Mouse (Mus musculus) liver, postnatal 0 days (tissue): ENCODE data around the gene Epb41. TPM values are rescaled to one million over a fixed set of nuclear protein-coding genes. Genes with fewer than 3 reads are reported as not detected.
A peak's percentile ranks its signal among the peaks of the same experiment; 100 is the strongest.

Experiments used
- ATAC-seq: fragments of 200-750 bp; cut with Nextera tagmentation; 2 replicates; pipeline ENCODE4 v1.8.0; 2017; ENCODE audit warnings: mild to moderate bottlenecking, moderate library complexity
- DNase-seq: peaks from one replicate; pipeline ENCODE4 v3.0.0-alpha.2; 2016
- H3K27ac ChIP-seq: fragments of 300-500 bp; sonication (generic); 2 replicates; pipeline ENCODE4 v1.5.1; 2014; ENCODE audit warnings: antibody characterized with exemption, moderate library complexity, mild to moderate bottlenecking, low read depth
- H3K27me3 ChIP-seq: fragments of 300-500 bp; sonication (generic); 2 replicates; pipeline ENCODE4 v1.6.1; 2014; ENCODE audit warnings: low read length, control low read depth, mixed read lengths; ENCODE audit not compliant: insufficient read depth
- H3K36me3 ChIP-seq: fragments of 300-500 bp; sonication (generic); replicated peaks from 2 replicates; pipeline ENCODE4 v1.6.1; 2014; ENCODE audit warnings: mild to moderate bottlenecking, control low read depth, low read length, moderate library complexity, mixed read lengths; ENCODE audit not compliant: insufficient read depth
- H3K4me1 ChIP-seq: fragments of 300-500 bp; sonication (generic); 2 replicates; pipeline ENCODE4 v1.6.1; 2014; ENCODE audit warnings: antibody characterized with exemption, mild to moderate bottlenecking, control low read depth; ENCODE audit not compliant: insufficient read depth
- H3K4me2 ChIP-seq: fragments of 300-500 bp; sonication (generic); 2 replicates; pipeline ENCODE4 v1.6.1; 2014; ENCODE audit warnings: low read depth, mild to moderate bottlenecking, low read length, moderate library complexity, mixed read lengths
- H3K4me3 ChIP-seq: fragments of 300-500 bp; sonication (generic); 2 replicates; pipeline ENCODE4 v1.5.1; 2014; ENCODE audit warnings: low read depth, low read length
- H3K9ac ChIP-seq: fragments of 300-500 bp; sonication (generic); replicated peaks from 2 replicates; pipeline ENCODE4 v1.6.1; 2014; ENCODE audit warnings: mild to moderate bottlenecking, moderate library complexity
- H3K9me3 ChIP-seq: fragments of 300-500 bp; sonication (generic); 2 replicates; pipeline ENCODE4 v1.6.1; 2016; ENCODE audit warnings: mild to moderate bottlenecking, control low read depth, low read length, mixed read lengths
- CTCF ChIP-seq: sonication (generic); IDR thresholded peaks from 2 replicates; pipeline ENCODE4 v1.5.1; 2016; ENCODE audit warnings: antibody characterized with exemption, low read depth
- EP300 ChIP-seq: IDR thresholded peaks from 2 replicates; pipeline ENCODE4 v1.6.1; 2016; ENCODE audit warnings: antibody characterized with exemption, low read depth, mild to moderate bottlenecking
- WGBS: fragments of 180-500 bp; shearing (Covaris S2); extraction: QIAGEN DNeasy Blood & Tissue Kit; methylation state at CpG from one replicate; pipeline ENCODE4 v1.1.7; 2014; ENCODE audit not compliant: insufficient replicate concordance; 5-methylcytosine and 5-hydroxymethylcytosine counted together
- polyA plus RNA-seq: library from polyadenylated mRNA; unstranded; fragments of >200 nt; fragmentation: Nextera tagmentation; extraction: Ambion mirVana; gene quantifications from 2 replicates; pipeline ENCODE4 v1.2.1, GENCODE M21; 2015

Gene Epb41
- polyA plus RNA-seq, 1 experiment from 2014 or later, result 75.1 TPM

DNA sequence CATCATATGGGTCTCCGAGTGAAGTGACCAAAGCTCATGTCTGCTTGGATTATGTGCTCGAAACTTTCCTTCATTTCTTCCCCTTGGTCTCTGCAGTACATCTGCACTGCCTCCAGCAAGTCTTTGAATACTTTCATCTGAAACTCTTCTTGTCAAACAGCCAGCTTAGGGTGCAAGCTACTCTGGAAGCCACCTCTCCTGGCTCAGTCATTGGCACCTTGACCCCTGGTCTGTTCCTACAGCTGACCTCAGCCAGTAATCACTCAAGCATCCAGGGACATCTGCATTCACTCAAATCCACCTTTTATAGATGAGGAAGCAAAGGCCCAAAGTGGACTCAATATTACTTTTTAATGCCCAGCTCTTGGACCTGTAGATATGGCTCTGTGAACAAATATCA is 3.4 kb downstream of the Epb41 start:
- H3K4me1 ChIP-seq, result peaks cover 62% of the 10 kb centered on the region
- H3K36me3 ChIP-seq, result peaks cover 48% of the 10 kb centered on the region
- peak overlapping the region; percentile 97 for H3K9ac ChIP-seq
- TF ChIP-seq CTCF (no peak), EP300 (no peak; the same call in 1 of the 2 replicates)
- ATAC-seq (no peak), DNase-seq (no peak)
- H3K9me3 ChIP-seq, result no peaks in the 10 kb centered on the region
- peak overlapping the region; percentile 96 for H3K27ac ChIP-seq
- H3K4me3 ChIP-seq, result peak overlapping the region; percentile 95
- H3K4me2 ChIP-seq, result peak overlapping the region; percentile 85
- no peaks in the 10 kb centered on the region for H3K27me3 ChIP-seq
- WGBS, result 88% methylated on average over 2 of the region's 2 CpGs

DNA sequence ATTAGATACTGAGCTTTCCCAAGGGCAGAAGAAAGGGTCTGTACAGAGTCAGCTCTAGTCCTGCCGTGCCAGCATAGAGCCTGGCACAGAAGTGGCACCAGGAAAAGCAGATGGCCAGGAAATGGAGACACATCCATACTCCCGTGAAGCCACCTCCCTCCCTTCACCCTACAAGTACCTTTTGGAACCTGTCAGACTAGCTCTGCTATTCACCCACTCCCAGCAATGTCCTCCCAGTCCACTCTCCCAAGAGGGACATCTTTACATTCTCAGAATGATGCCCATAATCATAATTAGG is 7.2 kb downstream of the Epb41 start:
- H3K9me3 ChIP-seq, result no peaks in the 10 kb centered on the region

DNA sequence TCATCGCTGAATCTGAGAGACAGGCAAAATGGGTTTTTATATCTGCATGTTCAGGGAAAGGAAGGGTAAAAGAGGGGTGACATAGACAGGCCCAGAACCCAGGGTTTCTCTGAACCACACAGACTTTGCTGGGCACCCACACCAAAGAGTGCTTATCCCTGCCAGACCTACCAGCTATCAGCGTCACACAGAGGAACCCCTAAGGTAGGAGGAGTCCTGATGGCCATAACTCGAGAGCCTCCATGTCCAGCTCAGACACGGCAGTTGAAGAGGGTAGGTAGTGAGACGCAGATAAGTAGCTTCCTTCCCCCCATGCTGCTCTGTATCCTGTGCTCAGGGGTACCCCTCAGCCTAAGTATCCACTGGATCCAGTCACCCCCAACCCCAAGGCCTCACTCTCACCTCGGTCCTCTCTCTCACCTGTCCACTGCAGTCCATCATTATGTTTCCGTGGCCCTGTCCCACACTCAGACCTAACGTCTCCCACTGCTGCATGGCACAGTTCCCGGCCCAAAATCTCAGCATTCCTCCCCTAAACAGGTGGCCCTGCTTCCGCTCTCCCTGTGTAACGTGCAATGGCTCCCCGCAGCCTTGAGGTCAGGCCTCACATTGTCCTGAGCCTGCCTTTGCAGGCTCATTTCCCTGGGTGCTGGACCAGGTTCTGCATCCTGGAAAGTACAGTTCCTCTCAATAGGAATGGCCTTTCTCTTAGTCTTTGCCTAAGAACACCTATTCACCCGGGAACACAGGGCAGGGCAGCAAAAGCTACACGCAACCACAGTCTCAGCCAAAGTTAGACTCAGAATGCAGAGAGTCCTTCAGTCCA is 7.8 kb downstream of the Epb41 start:
- Histone ChIP-seq H3K9me3 (no peaks in the 10 kb centered on the region), H3K27ac (peak overlapping the region; percentile 90), H3K4me2 (peak overlapping the region; percentile 85), H3K27me3 (no peaks in the 10 kb centered on the region), H3K36me3 (peaks cover 77% of the 10 kb centered on the region), H3K4me1 (peaks cover 78% of the 10 kb centered on the region), H3K4me3 (peak overlapping the region; percentile 11; the same call in 1 of the 2 replicates), H3K9ac (peak overlapping the region; percentile 56)
- DNase-seq (no peak), ATAC-seq (peak; percentile 20)
- TF ChIP-seq CTCF, result no peak
- no peak; the same call in 1 of the 2 replicates for TF ChIP-seq EP300
- 73% methylated on average over 14 of the region's 14 CpGs for WGBS

More for the DNA sequence above, 7.2 kb downstream of the Epb41 start:
- Histone ChIP-seq H3K4me1 (peaks cover 78% of the 10 kb centered on the region), H3K27me3 (no peaks in the 10 kb centered on the region), H3K36me3 (peaks cover 73% of the 10 kb centered on the region), H3K9ac (peak overlapping the region; percentile 56), H3K4me3 (peak overlapping the region; percentile 11; the same call in 1 of the 2 replicates), H3K27ac (peak overlapping the region; percentile 90), H3K4me2 (peak overlapping the region; percentile 85)
- DNase-seq (no peak), ATAC-seq (no peak)
- WGBS, result 56% methylated on average over 2 of the region's 2 CpGs
- TF ChIP-seq EP300 (no peak), CTCF (no peak)

DNA sequence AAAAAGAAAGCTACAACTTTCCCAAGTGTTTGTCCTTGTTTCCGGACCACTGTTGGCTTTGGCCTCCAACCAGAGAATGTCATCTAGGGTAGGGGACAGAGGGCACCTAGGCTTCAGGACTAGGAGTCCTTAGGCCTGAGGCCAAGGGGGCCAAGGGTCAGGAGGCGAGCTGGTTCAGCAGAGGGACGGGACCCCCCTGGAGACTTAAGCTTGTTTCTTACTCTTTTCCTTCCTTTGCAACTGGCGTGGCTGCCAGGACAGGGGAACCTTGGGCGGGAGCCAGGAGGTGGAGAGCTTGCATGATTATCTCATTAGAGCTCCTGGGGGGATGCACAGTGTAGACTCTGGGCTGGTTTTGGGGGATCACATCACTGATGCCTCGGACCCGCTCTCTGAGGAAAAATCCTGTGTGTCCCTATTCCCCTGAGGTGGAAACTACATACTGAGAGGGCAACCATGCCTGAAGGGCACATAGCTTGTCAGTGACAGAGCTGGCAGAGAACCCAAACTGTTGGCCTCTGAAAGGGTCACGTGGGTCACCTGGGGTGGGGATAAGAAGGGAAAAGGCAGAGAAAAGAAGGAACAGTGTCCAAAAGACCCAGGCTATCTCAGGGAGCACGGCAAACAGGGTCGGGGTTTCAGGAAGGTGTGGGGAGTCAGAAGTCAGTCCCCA is 8.9 kb downstream of the Epb41 start:
- peak; percentile 69 for TF ChIP-seq EP300
- no peak for TF ChIP-seq CTCF
- peaks cover 80% of the 10 kb centered on the region for H3K4me1 ChIP-seq
- ATAC-seq (peak; percentile 72), DNase-seq (peak; percentile 75)
- H3K9ac ChIP-seq, result peak overlapping the region; percentile 56
- peaks cover 74% of the 10 kb centered on the region for H3K36me3 ChIP-seq
- H3K4me2 ChIP-seq, result peak overlapping the region; percentile 85
- no peaks in the 10 kb centered on the region for H3K27me3 ChIP-seq
- H3K4me3 ChIP-seq, result peak overlapping the region; percentile 15; the same call in 1 of the 2 replicates
- WGBS, result 58% methylated on average over 10 of the region's 10 CpGs
- peak overlapping the region; percentile 90 for H3K27ac ChIP-seq
- H3K9me3 ChIP-seq, result no peaks in the 10 kb centered on the region

DNA sequence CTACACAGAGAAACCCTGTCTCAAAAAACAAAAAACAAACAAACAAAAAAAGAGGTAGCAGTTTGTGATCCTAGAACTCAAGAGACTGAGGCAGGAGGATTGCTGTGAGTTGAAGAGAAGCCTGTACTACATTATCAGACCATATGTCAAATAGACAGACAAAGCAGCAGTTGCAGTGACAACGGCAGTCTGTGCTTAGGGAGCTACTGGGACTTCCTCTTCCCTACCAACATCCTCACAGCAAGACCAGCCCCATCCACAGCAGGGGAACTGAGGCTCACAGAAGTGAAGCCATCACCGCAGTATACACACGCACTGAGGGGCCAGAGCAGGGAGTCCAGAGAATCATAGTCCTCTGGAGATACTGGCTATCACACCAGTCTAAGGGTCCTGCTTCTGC is 9.5 kb downstream of the Epb41 start:
- TF ChIP-seq EP300 (no peak), CTCF (no peak)
- WGBS, result 22% methylated on average over 3 of the region's 3 CpGs
- H3K27ac ChIP-seq, result peak overlapping the region; percentile 90
- H3K4me1 ChIP-seq, result peaks cover 80% of the 10 kb centered on the region
- no peaks in the 10 kb centered on the region for H3K9me3 ChIP-seq
- peak overlapping the region; percentile 56 for H3K9ac ChIP-seq
- H3K36me3 ChIP-seq, result peaks cover 68% of the 10 kb centered on the region
- DNase-seq (no peak), ATAC-seq (peak; percentile 16)
- no peaks in the 10 kb centered on the region for H3K27me3 ChIP-seq
- H3K4me2 ChIP-seq, result peak overlapping the region; percentile 85
- H3K4me3 ChIP-seq, result peak overlapping the region; percentile 15; the same call in 1 of the 2 replicates

DNA sequence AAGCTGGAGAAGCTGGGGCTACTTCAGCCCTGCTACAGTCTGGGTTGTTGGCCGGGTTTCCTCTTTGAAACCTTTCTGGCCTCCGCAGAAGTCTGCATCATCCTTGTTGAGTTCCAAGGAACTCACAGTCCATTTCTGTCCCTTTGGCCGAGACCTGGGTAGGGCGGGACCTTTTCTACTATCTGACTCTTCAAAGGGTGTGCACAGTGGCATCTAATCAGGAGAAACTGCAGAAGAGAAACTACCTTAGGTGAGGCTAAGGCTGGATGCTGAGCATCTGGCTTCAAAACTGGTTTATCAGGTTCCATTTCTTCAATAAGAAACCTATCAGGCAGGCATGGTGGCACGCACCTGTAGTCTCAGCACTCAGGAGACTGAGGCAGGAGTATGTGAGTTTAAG is 10.6 kb downstream of the Epb41 start:
- Histone ChIP-seq H3K27me3 (no peaks in the 10 kb centered on the region), H3K4me2 (peak overlapping the region; percentile 36; the same call in 1 of the 2 replicates), H3K9ac (0 out of 2 replicates have a peak overlapping the region, but pooled peaks have one; percentile 17), H3K4me3 (no peak overlapping the region), H3K36me3 (peaks cover 66% of the 10 kb centered on the region), H3K27ac (peak overlapping the region; percentile 90), H3K9me3 (no peaks in the 10 kb centered on the region), H3K4me1 (peaks cover 87% of the 10 kb centered on the region)
- 80% methylated on average over 5 of the region's 5 CpGs for WGBS
- DNase-seq, result no peak
- no peak for TF ChIP-seq EP300
- TF ChIP-seq CTCF, result no peak
- no peak for ATAC-seq
